Mouse (Mus musculus) intestine, embryonic 16.5 days (tissue): ENCODE measurements at regions not wholly inside any gene's neighbourhood (a gene's known extent, or its start where the extent isn't known, plus 50 kb on each side); places are given as distances from the start of the nearest gene placed in this dataset.
"Not testable (repeated sequence)": the region's sequence is repeated elsewhere in the genome, so short reads cannot be mapped to it uniquely, and the experiment has no call there.

Source experiments
- ATAC-seq: fragments of 200-750 bp; cut with Nextera tagmentation; 2 replicates; pipeline ENCODE4 v1.8.0; 2017; ENCODE audit warnings: moderate TSS enrichment, moderate library complexity
- H3K27ac ChIP-seq: fragments of 300-500 bp; sonication (generic); 2 replicates; pipeline ENCODE4 v1.5.1; 2014; ENCODE audit warnings: mild to moderate bottlenecking, low read length
- H3K27me3 ChIP-seq: fragments of 300-500 bp; sonication (generic); replicated peaks from 2 replicates; pipeline ENCODE4 v1.6.1; 2014; ENCODE audit warnings: low read length, control low read depth, mixed read lengths; ENCODE audit not compliant: control insufficient read depth, insufficient read depth
- H3K36me3 ChIP-seq: fragments of 300-500 bp; sonication (generic); 2 replicates; pipeline ENCODE4 v1.6.1; 2014; ENCODE audit warnings: low read length, control low read depth; ENCODE audit not compliant: control insufficient read depth, insufficient read depth
- H3K4me1 ChIP-seq: fragments of 300-500 bp; sonication (generic); 2 replicates; pipeline ENCODE4 v1.6.1; 2014; ENCODE audit warnings: low read length, control low read depth, mixed read lengths; ENCODE audit not compliant: control insufficient read depth, insufficient read depth
- H3K4me2 ChIP-seq: fragments of 300-500 bp; sonication (generic); 2 replicates; pipeline ENCODE4 v1.6.1; 2014; ENCODE audit warnings: low read depth, low read length, control low read depth
- H3K4me3 ChIP-seq: fragments of 300-500 bp; sonication (generic); 2 replicates; pipeline ENCODE4 v1.5.1; 2014; ENCODE audit warnings: mild to moderate bottlenecking, low read length
- H3K9ac ChIP-seq: fragments of 300-500 bp; sonication (generic); 2 replicates; pipeline ENCODE4 v1.6.1; 2014; ENCODE audit warnings: low read depth, low read length
- H3K9me3 ChIP-seq: fragments of 300-500 bp; sonication (generic); 2 replicates; pipeline ENCODE4 v1.6.1; 2016; ENCODE audit warnings: low read length, control low read depth; ENCODE audit not compliant: control insufficient read depth
- WGBS: fragments of 180-500 bp; shearing (Covaris S2); extraction: QIAGEN DNeasy Blood & Tissue Kit; methylation state at CpG from one replicate; pipeline ENCODE4 v1.1.7; 2014; 5-methylcytosine and 5-hydroxymethylcytosine counted together

DNA sequence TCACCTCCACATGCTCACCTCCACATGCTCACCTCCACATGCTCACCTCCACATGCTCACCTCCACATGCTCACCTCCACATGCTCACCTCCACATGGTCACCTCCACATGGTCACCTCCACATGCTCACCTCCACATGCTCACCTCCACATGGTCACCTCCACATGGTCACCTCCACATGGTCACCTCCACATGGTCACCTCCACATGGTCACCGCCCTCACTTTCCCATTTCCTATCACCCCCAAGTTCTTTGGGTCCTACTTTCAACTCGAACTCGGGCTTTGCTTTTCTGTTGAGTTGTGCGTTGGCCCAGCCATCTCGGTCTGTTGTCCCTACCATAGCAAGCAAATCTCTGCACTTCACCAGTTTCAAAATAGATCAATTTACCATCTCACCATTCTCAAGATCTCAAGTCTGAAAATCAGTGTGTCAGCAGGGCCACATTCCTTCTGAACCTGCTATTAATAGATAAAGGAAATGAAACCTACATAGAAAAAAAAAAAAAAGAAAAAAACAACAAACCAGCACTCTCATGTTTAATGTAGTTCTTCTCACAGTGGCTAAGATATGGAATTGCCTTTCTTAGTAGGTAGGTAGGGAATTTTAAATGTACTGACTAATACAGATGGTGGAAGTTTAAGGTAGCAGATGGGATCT lies 724.0 kb upstream of the 4930452B06Rik start:
- not testable (repeated sequence) for H3K4me2 ChIP-seq, ATAC-seq, H3K27ac ChIP-seq, H3K4me1 ChIP-seq, H3K27me3 ChIP-seq, H3K9ac ChIP-seq, H3K36me3 ChIP-seq, H3K4me3 ChIP-seq, H3K9me3 ChIP-seq
- WGBS, result 94% methylated on average over 5 of the region's 5 CpGs

DNA sequence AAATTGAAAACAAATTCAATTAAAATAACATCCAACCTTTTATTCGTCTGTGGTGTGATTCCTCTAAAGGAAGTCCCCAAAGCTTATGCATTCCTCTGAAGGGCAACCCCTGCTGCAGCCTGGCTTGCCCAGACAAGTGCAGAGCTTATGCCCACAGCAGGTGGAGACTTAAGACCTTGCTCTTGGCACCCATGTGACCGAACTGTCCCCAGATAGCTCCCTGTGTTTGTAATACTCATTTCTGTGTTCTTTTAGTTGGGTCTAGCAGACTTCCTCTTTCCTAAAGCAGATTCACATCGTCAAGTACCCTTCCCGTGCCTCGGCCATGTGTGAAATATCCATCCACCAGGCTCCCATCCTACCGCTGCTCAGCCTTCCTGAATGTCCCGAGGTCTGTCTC lies 723.1 kb upstream of the 4930452B06Rik start:
- no peaks in the 10 kb centered on the region for H3K27me3 ChIP-seq
- H3K27ac ChIP-seq, result no peak overlapping the region
- no peaks in the 10 kb centered on the region for H3K4me1 ChIP-seq
- H3K9me3 ChIP-seq, result no peaks in the 10 kb centered on the region
- no peak overlapping the region for H3K4me3 ChIP-seq
- ATAC-seq, result no peak
- WGBS, result 73% methylated on average over 7 of the region's 7 CpGs
- H3K36me3 ChIP-seq, result no peaks in the 10 kb centered on the region
- H3K9ac ChIP-seq, result no peak overlapping the region
- H3K4me2 ChIP-seq, result no peak overlapping the region
